Mouse (Mus musculus) megakaryocyte, embryonic 14.5 days (primary cell): Measurements from ENCODE around the gene Mia2.

Experiments
- FLI1 ChIP-seq: IDR thresholded peaks from 2 replicates; pipeline ENCODE4 v1.6.1; 2012; ENCODE audit warnings: low read length, inconsistent platforms, mixed read lengths
- GATA1 ChIP-seq: IDR thresholded peaks from 3 replicates; pipeline ENCODE4 v1.6.1; 2012; ENCODE audit warnings: mixed read lengths, low read length, inconsistent platforms, borderline replicate concordance

- no peak for TF ChIP-seq FLI1
- no peak for TF ChIP-seq GATA1
Observed at GRCm38 (mm10) chr12:59077883-59078282, 17.7 kb upstream of the Mia2 start.
